Mouse (Mus musculus) G1E (cell line): ENCODE measurements around the gene Srd5a2.

Experiments
- CTCF ChIP-seq: IDR thresholded peaks from 2 replicates; pipeline ENCODE4 v1.5.1; 2012; ENCODE audit warnings: low read depth, low read length, inconsistent platforms, mixed read lengths
- GATA1 ChIP-seq: IDR thresholded peaks from 2 replicates; pipeline ENCODE4 v1.6.1; 2012; ENCODE audit warnings: borderline replicate concordance, low read length, inconsistent platforms, mixed read lengths

DNA sequence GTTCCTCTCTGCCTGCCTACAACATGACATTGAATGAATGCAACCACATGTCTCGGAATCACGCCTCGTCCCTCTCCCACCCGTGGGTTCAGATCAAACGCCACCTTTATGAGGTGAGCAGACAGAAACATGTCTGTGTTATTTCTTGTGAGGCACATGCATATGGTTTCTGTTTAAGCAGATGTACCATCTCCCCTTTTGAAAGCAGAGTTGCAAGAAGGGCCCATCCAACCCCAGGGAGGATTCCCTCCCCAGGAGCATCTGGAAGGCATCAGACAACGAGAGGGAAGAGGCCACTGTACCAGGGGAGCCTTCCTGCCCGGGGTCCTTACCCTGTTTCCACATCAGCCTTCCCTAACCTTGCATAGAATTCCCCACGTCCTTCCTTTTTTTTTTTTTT lies 40.7 kb downstream of the Srd5a2 start:
- TF ChIP-seq CTCF (no peak), GATA1 (no peak)
